Mouse (Mus musculus) urinary bladder, postnatal 36 days (tissue): ENCODE measurements around the gene Mmp9.

Source experiments
- DNase-seq, 2 experiments: peaks; one replicate each; pipeline ENCODE4 v3.0.0; 2022; ENCODE audit warnings: low spot score in 2 of 2, mixed read lengths in 1 of 2

Mmp9 gene

DNA sequence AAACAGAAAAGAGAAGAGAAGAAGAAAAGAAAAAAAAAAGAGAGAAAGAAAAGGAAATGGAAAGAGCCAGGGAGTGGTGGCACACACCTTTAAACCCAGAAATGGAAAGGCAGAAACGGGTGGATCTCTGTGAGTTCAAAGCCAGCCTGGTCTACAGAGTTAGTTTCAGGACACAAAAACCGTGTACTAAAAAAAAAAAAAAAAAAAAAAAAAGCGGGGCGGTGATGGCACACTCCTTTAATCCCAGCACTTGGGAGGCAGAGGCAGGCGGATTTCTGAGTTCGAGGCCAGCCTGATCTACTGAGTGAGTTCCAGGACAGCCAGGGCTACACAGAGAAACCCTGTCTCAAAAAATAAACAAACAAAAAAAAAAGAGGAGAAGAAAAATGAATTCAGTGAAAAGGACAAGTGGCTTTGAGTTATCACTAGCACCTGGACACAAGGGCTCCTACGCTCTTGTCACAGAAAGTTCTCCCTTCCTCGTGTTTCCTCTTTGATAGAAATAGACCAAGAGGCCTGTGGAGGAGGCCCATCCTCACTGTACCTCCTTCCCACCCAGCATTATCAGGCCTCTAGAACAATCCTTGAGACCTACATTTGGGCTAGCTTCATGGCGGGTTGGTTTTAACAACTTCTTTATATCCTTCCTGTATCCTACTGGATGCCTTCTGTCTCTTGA lies 27.7 kb upstream of the Mmp9 start:
- no peak for DNase-seq

DNA sequence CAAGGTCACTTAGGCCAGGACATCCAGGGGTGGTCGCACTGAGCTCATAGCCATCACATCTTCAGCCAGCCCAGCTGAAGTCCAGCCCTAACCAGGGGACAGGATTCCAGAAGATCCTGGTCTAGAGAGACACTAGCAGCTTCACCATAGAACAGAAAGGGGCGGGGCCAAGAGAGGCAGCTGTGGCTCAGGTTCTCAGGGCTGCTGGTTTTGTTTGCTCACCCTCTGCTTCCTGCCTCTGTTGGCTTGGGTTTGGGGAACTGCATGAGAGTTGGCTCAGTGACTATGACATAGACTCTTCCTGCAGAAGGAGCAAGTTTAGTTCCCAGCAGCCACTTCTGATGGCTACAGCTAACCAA lies 27.2 kb upstream of the Mmp9 start:
- DNase-seq = peak in 1 of 2 experiments; percentile 46

DNA sequence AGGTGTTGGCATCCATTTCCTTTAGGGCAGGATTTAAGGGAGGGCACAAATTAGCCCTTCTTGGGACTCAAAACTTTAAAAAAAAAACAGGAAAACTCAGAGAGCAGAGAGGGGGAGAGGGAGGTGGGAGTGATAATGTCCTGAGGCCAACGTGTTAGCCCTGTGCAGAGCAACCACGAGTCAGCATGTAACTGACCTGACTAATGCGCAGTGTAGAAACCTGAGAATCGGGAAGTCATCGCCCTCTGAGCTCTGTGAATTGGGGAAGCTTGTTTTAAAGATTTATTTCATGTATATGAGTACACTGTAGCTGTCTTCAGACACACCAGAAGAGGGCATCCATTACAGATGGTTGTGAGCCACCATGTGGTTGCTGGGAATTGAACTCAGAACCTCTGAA lies 23.8 kb upstream of the Mmp9 start:
- no peak for DNase-seq

DNA sequence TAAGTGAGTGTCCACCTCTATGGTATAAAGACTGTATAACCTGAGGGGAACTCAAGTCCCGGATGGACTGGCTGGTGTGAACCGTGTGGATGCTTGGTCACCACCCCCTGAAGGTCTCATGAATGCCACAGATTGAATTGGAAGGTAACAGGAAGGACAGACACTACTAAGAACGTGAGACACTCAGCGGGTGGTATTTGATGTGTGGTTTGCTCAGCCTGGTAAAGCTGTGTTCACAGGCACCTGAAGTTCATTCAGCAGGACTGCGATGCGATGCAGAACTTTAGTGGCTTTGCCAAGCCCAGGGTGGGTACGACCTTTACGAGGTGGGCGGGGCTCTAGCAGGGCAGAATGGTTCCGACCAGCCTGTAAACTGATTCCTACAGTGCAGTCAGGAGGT lies 23.2 kb upstream of the Mmp9 start:
- DNase-seq = no peak

DNA sequence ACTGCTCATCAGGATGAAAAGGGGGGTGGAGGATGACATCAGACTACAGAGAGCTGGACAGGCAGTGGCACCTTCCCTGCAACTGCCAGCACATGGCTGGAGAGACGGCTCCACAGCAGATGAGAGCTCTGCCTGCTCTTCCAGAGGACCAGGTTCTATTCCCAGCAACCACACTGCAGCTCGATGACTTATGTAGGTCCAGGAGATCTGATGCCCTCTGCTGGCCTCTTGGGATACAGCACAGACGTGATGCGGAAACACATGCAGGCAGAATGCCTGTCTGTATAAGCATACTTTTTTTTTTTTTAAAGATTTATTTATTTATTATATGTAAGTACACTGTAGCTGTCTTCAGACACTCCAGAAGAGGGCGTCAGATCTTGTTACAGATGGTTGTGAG lies 22.3 kb upstream of the Mmp9 start:
- DNase-seq = no peak

DNA sequence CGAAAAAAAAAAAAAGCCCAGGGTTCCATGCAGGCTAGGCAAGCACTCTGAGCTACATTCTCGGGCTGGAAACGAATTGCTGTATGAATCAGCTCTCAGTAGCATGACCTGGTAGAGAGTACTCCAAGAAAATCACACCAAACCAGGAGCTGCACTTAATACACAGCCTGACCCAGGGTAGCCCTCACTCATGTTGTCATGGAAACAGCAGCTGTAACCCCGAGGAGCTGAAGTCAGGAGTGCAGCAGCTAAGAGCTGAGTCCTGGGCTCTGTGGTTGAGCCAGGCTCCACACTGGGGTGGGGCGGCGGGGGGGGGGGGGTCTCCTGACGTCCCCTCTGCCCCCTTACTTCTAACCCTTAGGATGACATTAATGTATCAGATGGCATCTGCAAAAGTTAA lies 18.6 kb upstream of the Mmp9 start:
- DNase-seq = no peak

DNA sequence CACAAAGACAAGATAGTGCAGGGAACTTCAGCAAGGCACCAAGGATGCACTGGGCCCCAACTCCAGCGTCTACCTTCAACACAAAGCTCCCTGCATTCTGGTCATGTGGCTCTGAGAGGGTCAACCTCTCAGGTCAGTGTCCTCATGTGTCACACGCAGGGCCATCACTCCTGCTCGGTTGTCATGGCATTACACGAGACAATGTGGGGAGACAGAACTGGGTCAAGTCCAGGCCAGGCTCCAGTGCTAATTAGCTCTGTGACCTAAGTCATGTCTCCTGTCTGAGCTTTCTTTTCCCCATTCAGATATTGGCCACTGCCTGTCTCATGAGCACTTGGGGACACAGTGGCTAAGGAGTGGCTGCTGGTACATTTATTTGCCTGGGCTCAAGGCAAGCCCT lies 17.3 kb upstream of the Mmp9 start:
- no peak for DNase-seq

DNA sequence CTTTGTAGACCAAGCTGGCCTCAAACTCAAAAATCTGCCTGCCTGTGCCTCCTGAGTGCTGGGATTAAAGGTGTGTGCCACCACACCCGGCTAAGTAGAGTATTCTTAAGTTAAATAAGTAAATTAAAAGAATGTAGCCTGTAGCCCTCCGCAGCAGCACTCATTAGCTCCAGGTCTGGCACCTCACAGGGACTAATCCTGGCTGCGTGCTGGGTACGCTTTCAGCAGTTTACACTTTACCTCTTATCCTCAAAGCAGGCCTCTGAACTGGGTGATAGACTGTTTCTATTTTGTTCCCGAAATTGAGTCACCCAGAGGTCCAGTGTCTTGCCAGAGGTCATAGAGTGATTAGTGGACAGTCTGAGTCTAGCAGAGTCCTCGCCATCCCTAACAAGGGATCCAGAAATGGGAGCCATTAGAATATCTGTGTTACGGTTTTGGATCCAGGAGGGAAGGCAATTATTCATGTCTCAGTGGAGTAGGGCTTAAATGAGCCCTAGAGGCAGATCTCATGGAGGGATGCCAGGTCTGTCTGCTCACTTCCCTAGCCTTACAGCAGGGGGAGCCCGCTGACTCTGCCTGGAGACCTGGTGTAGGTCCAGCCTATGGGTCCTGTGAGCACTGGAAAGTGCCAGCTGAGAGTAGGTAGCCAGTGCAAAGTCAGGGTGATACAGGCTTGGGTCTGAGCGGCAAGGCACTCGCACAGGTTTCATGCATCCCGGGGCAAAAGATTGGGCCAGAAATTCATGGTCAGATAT lies 16.3 kb upstream of the Mmp9 start:
- DNase-seq = peak; percentile 85 to 88

DNA sequence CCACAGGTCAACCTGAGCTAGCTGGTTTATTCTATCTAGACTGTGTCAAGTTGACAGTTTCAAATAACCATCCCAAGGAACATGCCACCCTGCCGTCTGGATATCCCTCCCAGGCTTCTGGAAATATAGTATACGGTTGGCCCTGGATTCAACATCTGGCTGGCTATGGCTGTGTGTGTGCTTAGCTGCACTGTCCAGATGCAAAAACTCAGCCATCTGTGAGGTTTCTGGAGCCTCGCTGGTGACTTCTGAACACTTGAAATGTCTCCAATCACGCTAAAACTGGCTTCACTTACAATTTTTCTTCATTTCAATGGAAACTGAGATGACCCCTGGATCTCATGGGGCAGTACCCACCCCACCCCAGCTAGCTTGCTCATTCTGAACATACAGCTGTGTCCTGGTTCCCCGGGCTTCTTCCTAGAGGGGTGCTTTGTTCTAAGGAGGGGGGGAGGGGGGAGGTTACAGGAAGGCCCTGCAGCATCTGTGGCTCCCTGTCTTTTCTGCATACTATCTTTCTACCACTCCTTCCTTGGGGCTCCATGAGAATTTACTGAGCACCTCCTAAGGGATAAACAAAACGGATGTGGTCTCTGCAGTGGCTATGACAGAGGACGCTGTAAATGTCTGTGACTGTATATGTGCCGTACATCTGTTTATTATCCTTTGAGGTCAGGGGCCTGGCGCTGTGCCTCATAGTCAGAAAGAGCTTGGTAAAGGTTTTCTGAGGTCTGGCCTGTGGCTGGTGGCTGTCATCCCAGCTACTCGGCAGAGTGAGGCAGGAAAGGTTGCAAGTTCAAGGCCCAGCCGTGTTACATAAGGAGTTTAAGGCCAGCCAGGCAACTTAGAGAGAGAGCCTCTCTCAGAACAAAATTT lies 9.6 kb upstream of the Mmp9 start:
- DNase-seq = no peak

DNA sequence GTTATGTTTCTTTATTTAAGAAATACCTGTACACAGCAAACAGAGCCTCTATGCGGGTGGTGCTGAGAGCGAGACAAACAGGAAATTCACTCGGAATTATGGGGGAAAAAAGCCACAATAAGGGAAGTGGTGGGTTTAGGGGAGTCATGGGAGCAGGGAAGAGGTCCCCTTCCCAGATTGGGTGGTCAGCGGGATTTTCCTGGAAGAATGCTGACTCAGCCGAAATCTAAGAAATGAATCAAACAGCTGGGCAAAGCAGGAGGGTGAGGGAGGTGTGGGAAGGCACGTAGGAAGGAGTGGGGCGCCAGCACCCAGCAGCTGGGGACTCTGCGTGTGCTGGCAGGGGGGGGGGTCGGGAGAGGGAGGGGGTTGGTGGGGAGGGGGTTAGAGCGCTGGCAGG lies 7.0 kb upstream of the Mmp9 start:
- DNase-seq = no peak

DNA sequence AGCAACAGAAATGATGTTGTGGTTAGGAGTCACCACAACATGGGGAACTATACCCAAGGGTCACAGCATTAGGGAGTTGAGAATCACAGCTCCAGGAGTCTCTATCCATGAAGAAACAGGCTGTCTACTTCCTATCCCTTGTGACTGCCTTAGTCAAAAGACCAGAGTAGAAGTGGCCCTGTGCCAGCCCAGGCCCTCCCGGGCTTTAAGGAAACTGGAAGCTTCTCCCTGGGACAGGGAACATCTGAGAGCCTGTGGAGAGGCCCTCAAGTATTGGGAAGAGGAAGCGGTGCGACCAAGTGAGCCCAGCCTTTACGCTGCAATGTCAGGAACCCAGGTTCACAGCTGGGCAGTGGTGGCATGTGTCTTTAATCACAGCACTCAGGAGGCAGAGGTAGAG lies 4.6 kb upstream of the Mmp9 start:
- no peak for DNase-seq

DNA sequence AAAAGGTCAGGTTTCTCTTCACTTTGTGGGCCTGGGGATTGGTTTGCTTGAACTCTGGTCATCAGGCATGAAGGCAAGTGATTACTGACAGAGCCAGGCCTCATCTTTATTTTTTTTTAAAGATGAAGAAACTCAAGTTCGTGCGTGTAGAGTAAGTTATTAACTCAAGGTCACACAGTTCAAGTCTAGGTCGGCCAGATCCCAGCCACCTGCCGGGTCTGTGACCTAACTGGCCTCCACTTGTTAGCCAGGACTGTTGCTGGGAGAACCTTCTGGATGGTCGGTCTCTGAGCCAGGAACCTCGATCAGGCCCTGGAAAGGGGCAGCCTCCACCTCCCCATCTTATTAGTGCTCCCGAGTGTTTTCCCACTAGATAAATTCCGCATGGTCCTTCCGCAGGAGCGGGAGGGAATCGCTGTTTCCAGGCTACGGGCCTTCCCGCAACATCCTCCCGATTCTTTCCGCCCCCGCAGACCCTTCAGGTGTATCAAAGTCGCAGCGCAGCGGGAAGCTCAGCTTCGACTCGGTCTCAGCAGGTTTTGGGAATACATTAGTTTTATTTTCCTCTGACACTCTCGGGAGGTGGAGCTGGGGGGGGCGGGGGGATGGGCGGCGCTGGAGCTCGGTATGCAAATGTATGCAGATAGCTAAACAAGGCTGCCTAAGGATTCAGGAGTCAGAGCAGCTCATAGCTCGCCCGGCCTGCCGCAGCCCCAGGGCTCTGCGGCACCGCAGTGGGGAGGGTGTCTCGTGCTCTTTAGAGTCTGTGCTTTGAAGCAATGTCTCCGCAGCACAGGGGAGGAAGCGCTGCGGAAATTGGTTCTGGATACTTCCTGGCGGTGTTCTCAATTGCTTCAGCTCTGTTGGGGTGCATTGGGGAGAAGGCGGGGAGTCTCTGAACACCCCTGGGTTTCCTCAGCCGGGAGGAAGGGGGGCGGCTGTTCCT lies 2.2 kb upstream of the Mmp9 start:
- no peak for DNase-seq

DNA sequence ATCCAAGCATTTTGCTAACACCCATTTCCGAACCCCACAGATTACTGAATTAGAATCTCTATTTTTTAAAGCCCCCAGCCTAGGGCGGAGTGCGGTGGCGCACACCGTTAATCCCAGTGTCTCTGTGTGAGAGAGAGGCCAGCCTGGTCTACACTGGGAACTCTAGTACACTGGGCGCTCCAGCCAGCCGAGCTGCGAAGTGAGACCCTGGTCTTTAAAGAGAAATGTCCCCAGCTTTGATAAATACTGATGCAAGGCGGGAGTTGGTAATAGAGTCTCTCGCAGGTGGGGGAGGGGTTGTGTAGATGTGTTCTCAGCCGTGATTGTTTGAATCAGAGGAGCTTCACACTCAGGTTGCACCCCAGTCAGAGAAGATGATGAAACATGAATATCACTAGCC lies 1.5 kb upstream of the Mmp9 start:
- no peak for DNase-seq

DNA sequence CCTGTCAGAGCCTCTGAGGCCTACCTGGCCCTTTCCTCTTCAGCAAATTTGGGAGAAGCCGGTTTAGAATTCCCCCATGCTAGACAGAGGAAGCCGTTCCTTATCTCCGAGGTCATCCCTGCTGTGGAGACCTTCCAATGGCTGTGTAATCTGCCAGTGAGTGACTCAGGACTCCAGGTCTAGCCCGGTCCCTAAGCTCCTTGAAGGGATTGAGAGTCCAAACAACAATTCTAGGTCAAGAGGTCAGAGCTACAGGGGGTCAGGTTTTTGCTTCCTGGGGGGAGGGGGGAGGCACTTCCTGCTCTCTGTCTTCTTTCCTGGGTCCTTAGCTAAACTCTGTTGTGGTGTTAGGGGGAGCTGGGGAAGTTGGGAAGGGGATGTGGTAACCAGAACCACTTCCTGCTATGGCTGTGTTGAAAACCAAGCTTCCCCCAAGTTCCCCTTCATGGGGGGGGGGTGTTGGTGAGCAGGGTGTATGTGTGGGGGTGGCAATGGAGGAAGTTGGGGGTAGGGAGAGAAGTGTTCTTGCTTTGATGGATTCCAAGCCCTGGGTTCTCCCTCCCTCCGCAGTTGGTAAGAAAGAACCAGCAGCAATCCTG lies 2.2 kb downstream of the Mmp9 start:
- DNase-seq = no peak

DNA sequence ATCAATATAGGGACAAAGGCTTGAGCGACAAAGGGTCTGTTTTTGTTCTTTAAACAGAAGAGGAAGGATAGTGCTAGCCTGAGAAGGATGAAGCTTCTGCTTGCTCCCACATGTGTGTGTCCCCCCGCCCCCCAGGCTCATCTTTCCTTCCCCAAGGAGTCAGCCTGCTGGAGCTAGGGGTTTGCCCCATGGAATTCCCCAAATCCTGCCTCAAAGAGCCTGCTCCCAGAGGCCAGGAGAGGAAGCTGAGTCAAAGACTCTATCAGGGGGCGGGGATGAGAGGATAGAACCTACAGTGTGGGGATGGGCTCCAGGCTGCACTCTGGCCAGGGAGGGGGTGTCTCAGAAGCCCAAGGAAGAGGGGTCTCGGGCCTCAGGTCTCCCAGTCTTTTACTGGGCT lies 6.9 kb downstream of the Mmp9 start:
- DNase-seq = no peak

DNA sequence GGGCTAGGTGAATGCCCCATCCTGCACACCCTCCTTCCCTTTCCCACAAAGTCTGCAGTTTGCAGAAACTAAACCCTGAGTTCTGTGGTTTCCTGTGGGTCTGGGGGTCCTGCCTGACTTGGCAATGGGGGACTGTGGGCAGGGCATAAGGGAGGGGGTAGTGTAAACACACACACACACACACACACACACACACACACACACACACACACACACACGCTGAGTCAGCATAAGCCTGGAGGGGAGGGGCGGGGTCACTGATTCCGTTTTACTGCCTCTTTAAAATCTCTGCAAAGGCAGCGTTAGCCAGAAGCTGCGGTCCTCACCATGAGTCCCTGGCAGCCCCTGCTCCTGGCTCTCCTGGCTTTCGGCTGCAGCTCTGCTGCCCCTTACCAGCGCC lies 7.3 kb downstream of the Mmp9 start:
- DNase-seq = no peak

DNA sequence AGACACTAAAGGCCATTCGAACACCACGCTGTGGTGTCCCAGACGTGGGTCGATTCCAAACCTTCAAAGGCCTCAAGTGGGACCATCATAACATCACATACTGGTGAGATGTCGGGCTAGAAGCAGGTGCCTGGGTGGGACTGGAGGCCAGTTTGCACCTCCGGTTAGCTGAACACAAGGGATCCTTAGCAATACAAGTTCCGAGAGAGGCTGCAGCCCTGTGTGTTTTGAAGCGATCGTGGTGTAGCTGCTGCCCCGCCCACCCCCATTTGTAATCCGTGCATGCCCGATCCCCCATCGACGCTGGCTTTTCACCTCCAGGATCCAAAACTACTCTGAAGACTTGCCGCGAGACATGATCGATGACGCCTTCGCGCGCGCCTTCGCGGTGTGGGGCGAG lies 8.4 kb downstream of the Mmp9 start:
- DNase-seq = no peak

DNA sequence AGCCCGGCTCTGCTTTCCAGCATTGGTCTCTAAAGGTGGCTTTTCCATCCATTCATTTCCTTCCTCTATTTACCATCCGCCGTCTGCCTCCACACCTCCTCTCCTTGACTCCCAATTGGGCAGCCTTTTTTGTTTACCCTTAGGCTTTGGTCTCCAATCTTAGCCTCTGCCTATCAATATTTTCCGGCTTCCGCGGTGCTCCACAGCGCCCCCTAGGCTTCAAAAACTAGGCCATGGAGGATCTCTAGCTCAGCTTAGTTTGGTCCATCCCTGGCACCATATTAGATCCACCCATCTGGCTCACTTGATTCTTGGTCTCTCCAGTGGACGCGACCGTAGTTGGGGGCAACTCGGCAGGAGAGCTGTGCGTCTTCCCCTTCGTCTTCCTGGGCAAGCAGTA lies 9.9 kb downstream of the Mmp9 start:
- no peak for DNase-seq

DNA sequence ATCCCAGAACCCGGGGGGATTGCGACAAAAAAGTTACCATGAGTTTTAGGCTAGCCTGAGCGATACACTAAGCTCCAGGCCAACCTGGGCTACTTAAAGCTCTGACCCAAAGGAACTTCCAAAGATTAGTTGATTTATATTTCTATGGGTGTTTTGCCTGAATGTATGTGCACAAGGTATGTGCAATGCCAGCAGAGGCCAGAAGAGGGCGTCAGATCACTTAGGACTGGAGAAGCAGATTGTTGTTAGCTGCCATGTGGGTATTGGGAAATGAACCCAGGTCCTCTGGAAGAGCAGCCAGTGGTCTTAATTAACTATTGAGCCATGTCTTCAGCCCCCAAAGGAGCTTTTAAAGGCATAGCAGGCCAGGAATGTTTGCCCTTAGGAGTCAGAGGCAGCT lies 11.2 kb downstream of the Mmp9 start:
- no peak for DNase-seq

DNA sequence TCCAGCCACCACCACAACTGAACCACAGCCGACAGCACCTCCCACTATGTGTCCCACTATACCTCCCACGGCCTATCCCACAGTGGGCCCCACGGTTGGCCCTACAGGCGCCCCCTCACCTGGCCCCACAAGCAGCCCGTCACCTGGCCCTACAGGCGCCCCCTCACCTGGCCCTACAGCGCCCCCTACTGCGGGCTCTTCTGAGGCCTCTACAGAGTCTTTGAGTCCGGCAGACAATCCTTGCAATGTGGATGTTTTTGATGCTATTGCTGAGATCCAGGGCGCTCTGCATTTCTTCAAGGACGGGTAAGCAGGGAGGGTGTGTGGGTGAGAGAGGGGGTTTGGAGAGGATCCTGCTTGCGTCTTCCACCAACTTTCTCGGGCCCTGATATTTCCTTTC lies 11.9 kb downstream of the Mmp9 start:
- no peak for DNase-seq

DNA sequence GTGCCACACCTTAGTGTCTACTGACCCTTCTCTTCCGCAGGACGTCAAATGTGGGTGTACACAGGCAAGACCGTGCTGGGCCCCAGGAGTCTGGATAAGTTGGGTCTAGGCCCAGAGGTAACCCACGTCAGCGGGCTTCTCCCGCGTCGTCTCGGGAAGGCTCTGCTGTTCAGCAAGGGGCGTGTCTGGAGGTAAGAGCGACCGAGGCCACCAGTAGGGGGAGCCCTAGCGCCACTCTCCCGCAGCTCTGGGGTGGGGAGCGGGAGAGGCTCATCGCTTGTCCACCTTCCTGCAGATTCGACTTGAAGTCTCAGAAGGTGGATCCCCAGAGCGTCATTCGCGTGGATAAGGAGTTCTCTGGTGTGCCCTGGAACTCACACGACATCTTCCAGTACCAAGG lies 12.6 kb downstream of the Mmp9 start:
- DNase-seq = peak; percentile 56 to 66
